Mouse (Mus musculus) midbrain, embryonic 11.5 days (tissue): ENCODE measurements at regions not wholly inside any gene's neighbourhood (a gene's known extent, or its start where the extent isn't known, plus 50 kb on each side); places are given as distances from the start of the nearest gene placed in this dataset.

Experiments
- ATAC-seq: fragments of 200-750 bp; cut with Nextera tagmentation; 2 replicates; pipeline ENCODE4 v1.8.0; 2017; ENCODE audit warnings: moderate TSS enrichment, moderate library complexity; ENCODE audit not compliant: low FRiP score
- DNase-seq: peaks from one replicate; pipeline ENCODE4 v3.0.0; 2015; ENCODE audit warnings: low spot score; ENCODE audit errors: missing footprints
- H3K27ac ChIP-seq: fragments of 300-500 bp; sonication (generic); 2 replicates; pipeline ENCODE4 v1.5.1; 2014; ENCODE audit warnings: low read depth, low read length
- H3K27me3 ChIP-seq: fragments of 300-500 bp; sonication (generic); 2 replicates; pipeline ENCODE4 v1.6.1; 2014; ENCODE audit warnings: mild to moderate bottlenecking, low read length, moderate library complexity, mixed read lengths; ENCODE audit not compliant: control insufficient read depth, insufficient read depth
- H3K36me3 ChIP-seq: fragments of 300-500 bp; sonication (generic); 2 replicates; pipeline ENCODE4 v1.6.1; 2014; ENCODE audit warnings: mild to moderate bottlenecking, low read length, moderate library complexity, mixed read lengths; ENCODE audit not compliant: control insufficient read depth, insufficient read depth
- H3K4me1 ChIP-seq: fragments of 300-500 bp; sonication (generic); 2 replicates; pipeline ENCODE4 v1.6.1; 2014; ENCODE audit warnings: low read length; ENCODE audit not compliant: control insufficient read depth, insufficient read depth
- H3K4me2 ChIP-seq: fragments of 300-500 bp; sonication (generic); 2 replicates; pipeline ENCODE4 v1.6.1; 2014; ENCODE audit warnings: mild to moderate bottlenecking, moderate library complexity
- H3K4me3 ChIP-seq: fragments of 300-500 bp; sonication (generic); 2 replicates; pipeline ENCODE4 v1.5.1; 2014; ENCODE audit warnings: low read depth, low read length
- H3K9ac ChIP-seq: fragments of 300-500 bp; sonication (generic); 2 replicates; pipeline ENCODE4 v1.6.1; 2014; ENCODE audit warnings: low read length
- H3K9me3 ChIP-seq: fragments of 300-500 bp; sonication (generic); 2 replicates; pipeline ENCODE4 v1.6.1; 2016; ENCODE audit warnings: low read length; ENCODE audit not compliant: control insufficient read depth
- WGBS: fragments of 180-500 bp; shearing (Covaris S2); extraction: QIAGEN DNeasy Blood & Tissue Kit; methylation state at CpG from one replicate; pipeline ENCODE4 v1.1.7; 2014; 5-methylcytosine and 5-hydroxymethylcytosine counted together

- 1% methylated on average over 38 of the region's 39 CpGs for WGBS
- peak overlapping the region; percentile 43 for H3K4me2 ChIP-seq
Observed at GRCm38 (mm10) chr14:24778748-24779630, 292.1 kb downstream of the Rps24 start.

GRCm38 (mm10) chr14:24781674-24782073, 294.7 kb downstream of the Rps24 start:
- Histone ChIP-seq H3K36me3 (no peaks in the 10 kb centered on the region), H3K4me1 (peaks cover 19% of the 10 kb centered on the region), H3K27ac (no peak overlapping the region), H3K27me3 (no peaks in the 10 kb centered on the region), H3K4me2 (no peak overlapping the region), H3K9ac (no peak overlapping the region), H3K9me3 (no peaks in the 10 kb centered on the region), H3K4me3 (no peak overlapping the region)
- WGBS: 78% methylated on average over 3 of the region's 3 CpGs
- ATAC-seq (no peak), DNase-seq (no peak)

More at GRCm38 (mm10) chr14:24778748-24779630, 292.1 kb downstream of the Rps24 start:
- peak overlapping the region; percentile 25 for H3K4me3 ChIP-seq
- no peaks in the 10 kb centered on the region for H3K9me3 ChIP-seq
- peak overlapping the region; percentile 92 for H3K27ac ChIP-seq
- peak; percentile 97 for ATAC-seq
- peak; percentile 98 for DNase-seq
- H3K27me3 ChIP-seq: no peaks in the 10 kb centered on the region
- H3K36me3 ChIP-seq: no peaks in the 10 kb centered on the region
- H3K9ac ChIP-seq: peak overlapping the region; percentile 68
- peaks cover 19% of the 10 kb centered on the region for H3K4me1 ChIP-seq

- H3K27ac ChIP-seq: no peak overlapping the region
- DNase-seq (no peak), ATAC-seq (no peak)
- no peak overlapping the region for H3K9ac ChIP-seq
- no peaks in the 10 kb centered on the region for H3K36me3 ChIP-seq
- 75% methylated on average over 6 of the region's 6 CpGs for WGBS
- H3K4me2 ChIP-seq: no peak overlapping the region
- H3K4me3 ChIP-seq: no peak overlapping the region
- H3K9me3 ChIP-seq: no peaks in the 10 kb centered on the region
- no peaks in the 10 kb centered on the region for H3K27me3 ChIP-seq
- peaks cover 8% of the 10 kb centered on the region; the same call in 1 of the 2 replicates for H3K4me1 ChIP-seq
Observed at GRCm38 (mm10) chr14:24783889-24784288, 297.0 kb downstream of the Rps24 start.

- Histone ChIP-seq H3K27me3 (no peaks in the 10 kb centered on the region), H3K27ac (no peak overlapping the region), H3K9me3 (no peaks in the 10 kb centered on the region), H3K36me3 (no peaks in the 10 kb centered on the region), H3K9ac (no peak overlapping the region), H3K4me2 (no peak overlapping the region), H3K4me1 (no peaks in the 10 kb centered on the region), H3K4me3 (no peak overlapping the region)
- 88% methylated on average over 5 of the region's 5 CpGs for WGBS
- no peak for ATAC-seq
- DNase-seq: no peak
Observed at GRCm38 (mm10) chr14:24785452-24785851, 298.5 kb downstream of the Rps24 start.

GRCm38 (mm10) chr14:24793375-24794285, 306.7 kb downstream of the Rps24 start:
- peaks cover 4% of the 10 kb centered on the region; the same call in 1 of the 2 replicates for H3K4me1 ChIP-seq
- no peaks in the 10 kb centered on the region for H3K27me3 ChIP-seq
- 58% methylated on average over 10 of the region's 10 CpGs for WGBS
- no peak overlapping the region for H3K4me2 ChIP-seq
- ATAC-seq (no peak), DNase-seq (peak; percentile 82)
- no peak overlapping the region for H3K9ac ChIP-seq
- no peak overlapping the region for H3K27ac ChIP-seq
- no peak overlapping the region for H3K4me3 ChIP-seq
- no peaks in the 10 kb centered on the region for H3K36me3 ChIP-seq
- H3K9me3 ChIP-seq: no peaks in the 10 kb centered on the region

GRCm38 (mm10) chr14:24794359-24794845, 307.5 kb downstream of the Rps24 start:
- H3K36me3 ChIP-seq: no peaks in the 10 kb centered on the region
- no peak overlapping the region for H3K9ac ChIP-seq
- H3K4me2 ChIP-seq: no peak overlapping the region
- no peak overlapping the region for H3K27ac ChIP-seq
- no peaks in the 10 kb centered on the region for H3K9me3 ChIP-seq
- WGBS: 69% methylated on average over 12 of the region's 12 CpGs
- ATAC-seq: no peak
- no peak overlapping the region for H3K4me3 ChIP-seq
- peak; percentile 69 for DNase-seq
- H3K4me1 ChIP-seq: peaks cover 4% of the 10 kb centered on the region; the same call in 1 of the 2 replicates
- H3K27me3 ChIP-seq: no peaks in the 10 kb centered on the region

GRCm38 (mm10) chr14:24797494-24797893, 310.6 kb downstream of the Rps24 start:
- H3K4me1 ChIP-seq: peaks cover 4% of the 10 kb centered on the region; the same call in 1 of the 2 replicates
- ATAC-seq (no peak), DNase-seq (peak; percentile 80)
- H3K27ac ChIP-seq: no peak overlapping the region
- no peak overlapping the region for H3K4me2 ChIP-seq
- H3K9me3 ChIP-seq: no peaks in the 10 kb centered on the region
- H3K4me3 ChIP-seq: no peak overlapping the region
- H3K36me3 ChIP-seq: no peaks in the 10 kb centered on the region
- no peaks in the 10 kb centered on the region for H3K27me3 ChIP-seq
- H3K9ac ChIP-seq: no peak overlapping the region

- Histone ChIP-seq H3K27me3 (no peaks in the 10 kb centered on the region), H3K27ac (no peak overlapping the region), H3K4me1 (peaks cover 4% of the 10 kb centered on the region; the same call in 1 of the 2 replicates), H3K9me3 (no peaks in the 10 kb centered on the region), H3K4me3 (no peak overlapping the region), H3K36me3 (no peaks in the 10 kb centered on the region), H3K4me2 (no peak overlapping the region), H3K9ac (no peak overlapping the region)
- ATAC-seq (no peak), DNase-seq (peak; percentile 65)
- 89% methylated on average over 4 of the region's 4 CpGs for WGBS
Observed at GRCm38 (mm10) chr14:24798066-24798465, 311.1 kb downstream of the Rps24 start.
